Mouse (Mus musculus) stomach, postnatal 0 days (tissue): ENCODE data around the gene Fam83d. TPM values are rescaled to one million over a fixed set of nuclear protein-coding genes. Genes with fewer than 3 reads are reported as not detected.

ENCODE experiments used
- ATAC-seq: fragments of 200-750 bp; cut with Nextera tagmentation; 2 replicates; pipeline ENCODE4 v1.8.0; 2017; ENCODE audit not compliant: low FRiP score, low TSS enrichment
- DNase-seq: peaks from one replicate; pipeline ENCODE4 v3.0.0-alpha.2; 2016; ENCODE audit warnings: low spot score
- H3K27ac ChIP-seq: fragments of 300-500 bp; sonication (generic); replicated peaks from 2 replicates; pipeline ENCODE4 v1.5.1; 2014; ENCODE audit warnings: mild to moderate bottlenecking, control low read depth
- H3K27me3 ChIP-seq: fragments of 300-500 bp; sonication (generic); 2 replicates; pipeline ENCODE4 v1.6.1; 2014; ENCODE audit warnings: low read length; ENCODE audit not compliant: control insufficient read depth, insufficient read depth
- H3K36me3 ChIP-seq: fragments of 300-500 bp; sonication (generic); 2 replicates; pipeline ENCODE4 v1.6.1; 2014; ENCODE audit warnings: low read length, mixed read lengths; ENCODE audit not compliant: control insufficient read depth, insufficient read depth
- H3K4me1 ChIP-seq: fragments of 300-500 bp; sonication (generic); replicated peaks from 2 replicates; pipeline ENCODE4 v1.6.1; 2014; ENCODE audit warnings: antibody characterized with exemption; ENCODE audit not compliant: control insufficient read depth, insufficient read depth
- H3K4me2 ChIP-seq: fragments of 300-500 bp; sonication (generic); replicated peaks from 2 replicates; pipeline ENCODE4 v1.6.1; 2014; ENCODE audit warnings: low read depth, mild to moderate bottlenecking, control low read depth, moderate library complexity
- H3K4me3 ChIP-seq: fragments of 300-500 bp; sonication (generic); 2 replicates; pipeline ENCODE4 v1.5.1; 2014; ENCODE audit warnings: low read depth, low read length, control low read depth
- H3K9ac ChIP-seq: fragments of 300-500 bp; sonication (generic); 2 replicates; pipeline ENCODE4 v1.6.1; 2014; ENCODE audit warnings: mild to moderate bottlenecking, low read length, control low read depth, mixed read lengths
- H3K9me3 ChIP-seq: fragments of 300-500 bp; sonication (generic); 2 replicates; pipeline ENCODE4 v1.6.1; 2016; ENCODE audit warnings: low read length; ENCODE audit not compliant: control insufficient read depth
- CTCF ChIP-seq: IDR thresholded peaks from 2 replicates; pipeline ENCODE4 v1.5.1; 2016; ENCODE audit warnings: antibody characterized with exemption, low read depth, mild to moderate bottlenecking, moderate library complexity
- EP300 ChIP-seq: optimal IDR thresholded peaks from 2 replicates; pipeline ENCODE3; 2016; ENCODE audit warnings: antibody characterized with exemption
- WGBS: fragments of 180-500 bp; shearing (Covaris S2); extraction: QIAGEN DNeasy Blood & Tissue Kit; methylation state at CpG from one replicate; pipeline ENCODE4 v1.1.7; 2014; 5-methylcytosine and 5-hydroxymethylcytosine counted together
- microRNA-seq: library from miRNA; unstranded; fragments of <30 nt; microRNA quantifications from one replicate; pipeline ENCODE4, GENCODE M21; 2016
- polyA plus RNA-seq: library from polyadenylated mRNA; unstranded; fragments of >200 nt; fragmentation: Nextera tagmentation; extraction: Ambion mirVana; gene quantifications from 2 replicates; pipeline ENCODE4 v1.2.1, GENCODE M21; 2015

Fam83d gene
- polyA plus RNA-seq, 1 experiment from 2014 or later, result 61.3 TPM

DNA sequence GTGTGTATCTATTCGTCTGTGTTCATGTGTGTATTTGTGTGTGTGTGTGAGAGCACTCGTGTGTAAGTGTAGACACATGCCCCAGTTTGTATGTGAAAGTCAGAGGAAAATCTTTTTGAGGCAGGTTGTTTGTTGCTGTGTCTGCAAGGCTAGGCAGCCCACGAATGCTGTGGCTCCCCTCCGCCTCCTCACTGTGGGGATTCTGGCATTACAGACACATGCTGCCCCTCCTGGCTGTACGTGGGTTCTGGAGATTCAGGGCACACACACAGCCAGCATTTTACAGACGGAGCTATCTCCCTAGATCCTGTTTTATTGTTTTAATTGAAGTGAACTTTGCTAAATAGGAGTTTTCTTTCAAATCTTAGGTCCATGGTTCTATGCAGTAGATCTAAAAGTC lies 61.9 kb downstream of the Fam83d start:
- H3K4me1 ChIP-seq, result no peaks in the 10 kb centered on the region
- H3K4me3 ChIP-seq, result no peak overlapping the region
- no peak overlapping the region for H3K4me2 ChIP-seq
- no peaks in the 10 kb centered on the region for H3K9me3 ChIP-seq
- ATAC-seq, result no peak
- no peak for TF ChIP-seq CTCF
- TF ChIP-seq EP300, result no peak
- H3K27me3 ChIP-seq, result no peaks in the 10 kb centered on the region
- H3K27ac ChIP-seq, result no peak overlapping the region
- H3K36me3 ChIP-seq, result peaks cover 10% of the 10 kb centered on the region
- H3K9ac ChIP-seq, result no peak overlapping the region
- no peak for DNase-seq
- 73% methylated on average over 6 of the region's 6 CpGs for WGBS

DNA sequence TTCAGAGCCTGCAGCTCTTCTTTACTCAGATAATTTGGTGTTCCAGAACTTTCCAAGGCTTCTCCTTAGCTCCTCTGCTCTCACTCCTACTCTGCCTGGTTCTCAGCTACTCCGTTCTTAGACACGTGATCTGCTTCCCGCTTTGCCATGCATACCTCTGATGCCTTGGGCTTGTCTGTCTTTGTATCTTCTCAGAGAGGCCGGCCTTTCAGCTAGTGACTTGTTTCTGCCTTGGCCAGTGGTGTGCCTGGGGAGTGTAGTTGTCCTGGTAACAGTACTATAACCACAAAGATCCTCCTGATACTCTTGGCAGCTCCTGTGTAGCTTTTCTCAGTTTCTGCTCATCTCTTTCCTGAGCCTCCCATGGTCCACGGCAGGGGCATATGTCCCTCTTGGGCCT lies 65.3 kb downstream of the Fam83d start:
- Histone ChIP-seq H3K4me2 (no peak overlapping the region), H3K9me3 (no peaks in the 10 kb centered on the region), H3K27ac (0 out of 2 replicates have a peak overlapping the region, but pooled peaks have one; percentile 2), H3K4me1 (no peaks in the 10 kb centered on the region), H3K4me3 (no peak overlapping the region), H3K9ac (no peak overlapping the region), H3K27me3 (no peaks in the 10 kb centered on the region), H3K36me3 (peaks cover 17% of the 10 kb centered on the region)
- 70% methylated on average over 5 of the region's 5 CpGs for WGBS
- ATAC-seq, result no peak
- no peak for TF ChIP-seq CTCF
- no peak for TF ChIP-seq EP300
- no peak for DNase-seq

DNA sequence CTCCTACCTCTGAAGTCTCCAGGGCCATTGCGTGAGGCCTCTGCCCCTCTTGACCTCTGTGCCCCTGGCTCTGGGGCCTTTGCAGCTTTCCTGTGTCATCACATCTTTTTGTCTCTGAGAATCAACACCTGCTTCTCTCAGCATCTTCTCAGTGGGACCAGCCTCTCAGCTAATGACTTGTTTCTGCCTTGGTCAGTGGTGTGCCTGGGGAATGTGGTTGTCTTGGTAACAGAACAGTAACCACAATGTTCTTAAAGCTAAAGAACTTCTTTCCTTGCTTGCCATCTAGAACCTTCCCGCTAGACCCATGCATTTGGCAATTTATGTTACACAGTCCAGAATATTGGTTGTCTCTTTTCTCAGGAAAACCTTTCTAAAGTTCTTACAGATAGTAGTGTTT lies 65.8 kb downstream of the Fam83d start:
- TF ChIP-seq EP300 (no peak), CTCF (no peak)
- no peak overlapping the region for H3K4me3 ChIP-seq

More for the DNA sequence above, 65.8 kb downstream of the Fam83d start:
- DNase-seq (no peak), ATAC-seq (no peak)
- Histone ChIP-seq H3K27me3 (no peaks in the 10 kb centered on the region), H3K4me1 (no peaks in the 10 kb centered on the region), H3K36me3 (peaks cover 16% of the 10 kb centered on the region), H3K27ac (0 out of 2 replicates have a peak overlapping the region, but pooled peaks have one; percentile 2), H3K4me2 (no peak overlapping the region), H3K9ac (no peak overlapping the region), H3K9me3 (no peaks in the 10 kb centered on the region)
- WGBS, result 59% methylated on average over 2 of the region's 2 CpGs

Small RNAs within 50 kb of the gene (microRNA-seq; reads per million reads assigned to microRNA genes)
- gene Gm26141, result not detected

Other genes with a start within 250 kb of the Fam83d start
- gene Slc32a1, start 157.3 kb upstream of the Fam83d start, polyA plus RNA-seq, result not detected in 2 replicates
- 5.1 and 5.2 TPM in 2 replicates for gene Actr5, start 143.2 kb upstream of the Fam83d start, polyA plus RNA-seq
- 2.0 and 2.1 TPM in 2 replicates for gene Ppp1r16b, start 102.7 kb upstream of the Fam83d start, polyA plus RNA-seq
- gene Dhx35, start 26.7 kb downstream of the Fam83d start, polyA plus RNA-seq, result 5.6 and 6.5 TPM in 2 replicates